ENCODE assay signal across 20 mouse cellular contexts in genomic region chr12:81884107-81884398, GRCm38 (mm10). TPM values are rescaled to one million over a fixed set of nuclear protein-coding genes. Genes with fewer than 3 reads are reported as not detected.
DNase-seq lines count a peak whose midpoint lies in the region; ATAC-seq and TF ChIP-seq lines count a peak whose summit lies in the region.
"Had no signal": no experiment of that assay in that cellular context is flagged by ENCODE, and none has a peak within 500 bp of the region (broad histone marks: within the 10 kb centered on the region; RNA-seq: fewer than 3 reads in every experiment).

No protein-coding gene starts in this region.

- TF ChIP-seq EP300 in CH12.LX (IDR thresholded peaks at IDR 0.05; ENCODE audit: low read length) = no peak

- in situ Hi-C loops in CH12.LX (cut with MboI; ENCODE audit: low pct_ligation_motif_present, low pct_unique_long_range_greater_than_20kb, low sequenced_read_pairs) = no loop called here

- ATAC-seq in intestine, embryonic 16.5 days = peak; percentile 89
- peak; percentile 37; the same call in 1 of the 2 replicates for ATAC-seq in stomach, embryonic 16.5 days (ENCODE audit: insufficient read depth, low FRiP score)
- ATAC-seq: activated CD4-positive, CD25-positive, alpha-beta regulatory T cell, adult 4 months; forebrain, embryonic 13.5 days; forebrain, postnatal 0 days; Patski had no signal

- peak overlapping the region in 2 of 3 experiments; percentile 25 to 45 for H3K4me3 ChIP-seq in CH12.LX (replicated peaks in 1 of 3; ENCODE audit: low read depth in 2 of 3, low read length in 2 of 3, poor library complexity in 1 of 3)
- H3K4me3 ChIP-seq in intestine, embryonic 16.5 days (ENCODE audit: low read length) = no peak overlapping the region
- no peak overlapping the region for H3K4me3 ChIP-seq in stomach, embryonic 16.5 days (replicated peaks; ENCODE audit: low read length)
- H3K4me3 ChIP-seq: embryonic facial prominence, embryonic 10.5 days; forebrain, embryonic 13.5 days; heart, adult 2 months; heart, embryonic 15.5 days had no signal

- TF ChIP-seq RAD21 in CH12.LX (IDR thresholded peaks at IDR 0.05; ENCODE audit: low read depth, low read length) = no peak

- dilution Hi-C loops in CH12.LX (cut with MboI; ENCODE audit: extremely low pct_ligation_motif_present, extremely low pct_unique_long_range_greater_than_20kb, low sequenced_read_pairs) = no loop called here

- peak overlapping the region; percentile 89 for H3K4me2 ChIP-seq in CH12.LX (ENCODE audit: insufficient read depth, low read depth, poor library complexity, severe bottlenecking)
- peak overlapping the region; percentile 17 for H3K4me2 ChIP-seq in intestine, embryonic 16.5 days (ENCODE audit: low read depth, low read length)
- H3K4me2 ChIP-seq in stomach, embryonic 16.5 days (ENCODE audit: low read depth, low read length) = no peak overlapping the region
- H3K4me2 ChIP-seq: forebrain, embryonic 13.5 days; heart, embryonic 11.5 days; heart, embryonic 15.5 days had no signal

- H3K27ac ChIP-seq in CH12.LX (ENCODE audit: insufficient read depth, low read depth) = peak overlapping the region; percentile 100
- peak overlapping the region; percentile 69 for H3K27ac ChIP-seq in intestine, embryonic 16.5 days (ENCODE audit: low read length)
- H3K27ac ChIP-seq in stomach, embryonic 16.5 days (ENCODE audit: low read length) = peak overlapping the region; percentile 16; the same call in 1 of the 2 replicates
- H3K27ac ChIP-seq: embryonic facial prominence, embryonic 10.5 days; forebrain, embryonic 13.5 days; heart, adult 2 months; heart, embryonic 15.5 days had no signal

- no peaks in the 10 kb centered on the region for H3K27me3 ChIP-seq in CH12.LX (replicated peaks)
- no peaks in the 10 kb centered on the region for H3K27me3 ChIP-seq in intestine, embryonic 16.5 days (replicated peaks; ENCODE audit: control insufficient read depth, insufficient read depth, low read length)
- no peaks in the 10 kb centered on the region for H3K27me3 ChIP-seq in stomach, embryonic 16.5 days (ENCODE audit: control insufficient read depth, insufficient read depth, low read length)
- H3K27me3 ChIP-seq: forebrain, embryonic 13.5 days; heart, embryonic 15.5 days; Patski had no signal

- peaks cover 75% of the 10 kb centered on the region for H3K79me2 ChIP-seq in CH12.LX (replicated peaks; ENCODE audit: control insufficient read depth, extremely low read depth, insufficient read depth, poor library complexity, severe bottlenecking)

- peaks cover 30 to 83% of the 10 kb centered on the region in 2 experiments for H3K4me1 ChIP-seq in CH12.LX (ENCODE audit: control insufficient read depth in 1 of 2, insufficient read depth in 2 of 2)
- peaks cover 28% of the 10 kb centered on the region for H3K4me1 ChIP-seq in intestine, embryonic 16.5 days (ENCODE audit: control insufficient read depth, insufficient read depth, low read length)
- peaks cover 17% of the 10 kb centered on the region; the same call in 1 of the 2 replicates for H3K4me1 ChIP-seq in stomach, embryonic 16.5 days (ENCODE audit: control insufficient read depth, insufficient read depth, low read length)

- DNase-seq in kidney, adult 9 months = peak; percentile 59
- DNase-seq in kidney, postnatal 4 days = no peak
- DNase-seq in CH12.LX (ENCODE audit: extremely low read depth) = no peak
- DNase-seq in cerebellum, postnatal 14 days = no peak
- no peak for DNase-seq in c-Kit-positive CD71-positive TER-119-positive erythroid progenitor cells, embryonic 14.5 days (ENCODE audit: low spot score)
- DNase-seq: adrenal gland, postnatal 14 days; cerebellum, adult 18-20 months; cerebellum, adult 9-11 months; forebrain, postnatal 0 days; gastrocnemius, postnatal 14 days; heart, adult 2 months; heart, postnatal 14 days had no signal

- no peaks in the 10 kb centered on the region for H3K9me3 ChIP-seq in CH12.LX (replicated peaks; ENCODE audit: low read length)
- H3K9me3 ChIP-seq in intestine, embryonic 16.5 days (ENCODE audit: control insufficient read depth, low read length) = no peaks in the 10 kb centered on the region
- H3K9me3 ChIP-seq in stomach, embryonic 16.5 days (replicated peaks; ENCODE audit: control insufficient read depth, low read length) = no peaks in the 10 kb centered on the region
- H3K9me3 ChIP-seq: embryonic facial prominence, embryonic 10.5 days; forebrain, embryonic 13.5 days; heart, embryonic 15.5 days had no signal

- TF ChIP-seq CTCF in CH12.LX (conservative IDR thresholded peaks at IDR 0.05 in 1 of 2, IDR thresholded peaks at IDR 0.05 in 1 of 2; ENCODE audit: low read depth in 2 of 2, low read length in 2 of 2) = no peak

- H3K9ac ChIP-seq in CH12.LX (ENCODE audit: insufficient read depth, low read depth) = peak overlapping the region; percentile 95
- no peak overlapping the region for H3K9ac ChIP-seq in intestine, embryonic 16.5 days (ENCODE audit: low read depth, low read length)
- H3K9ac ChIP-seq in stomach, embryonic 16.5 days (ENCODE audit: low read length) = no peak overlapping the region
- H3K9ac ChIP-seq: forebrain, embryonic 13.5 days; forebrain, postnatal 0 days; heart, embryonic 15.5 days had no signal

- TF ChIP-seq POLR2A in CH12.LX (IDR thresholded peaks at IDR 0.05; ENCODE audit: low read depth, low read length) = no peak

- WGBS in intestine, embryonic 16.5 days = 45% methylated on average over 3 of the region's 3 CpGs
- WGBS in stomach, embryonic 16.5 days = 53% methylated on average over 3 of the region's 3 CpGs

- H3K36me3 ChIP-seq in CH12.LX (replicated peaks in 1 of 2; ENCODE audit: control insufficient read depth in 1 of 2, insufficient read depth in 1 of 2, low read length in 1 of 2) = peaks cover 0 to 23% of the 10 kb centered on the region in 2 experiments
- H3K36me3 ChIP-seq in intestine, embryonic 16.5 days (ENCODE audit: control insufficient read depth, insufficient read depth, low read length) = no peaks in the 10 kb centered on the region
- H3K36me3 ChIP-seq in stomach, embryonic 16.5 days (ENCODE audit: control insufficient read depth, insufficient read depth, low read length) = no peaks in the 10 kb centered on the region
- H3K36me3 ChIP-seq: heart, embryonic 15.5 days had no signal

TF ChIP-seq in CH12.LX, 34 proteins besides CTCF, POLR2A, EP300 and RAD21:
- no peak for TF ChIP-seq TBP (conservative IDR thresholded peaks at IDR 0.05; ENCODE audit: low read depth, low read length)
- peak; percentile 34; the same call in 1 of the 2 replicates for TF ChIP-seq CHD1 (IDR thresholded peaks at IDR 0.05; ENCODE audit: low read depth, low read length)
- no peak for TF ChIP-seq PAX5 (IDR thresholded peaks at IDR 0.05; ENCODE audit: low read length)

RNA-seq across cellular contexts. Expression of gene Pcnx, which starts 24.2 kb away (rescaled TPM):
- total RNA-seq in CH12.LX (2012; rRNA removed) = 45.3 and 68.2 TPM in 2 replicates
- 16.2 and 16.4 TPM in 2 replicates for total RNA-seq in CH12.LX (2014; rRNA removed)
- 78.7 and 89.1 TPM in 2 replicates for polyA plus RNA-seq in CH12.LX (2012; ENCODE audit: insufficient read length, low read depth)
- 6.3 and 10.3 TPM in 2 replicates for polyA plus RNA-seq in intestine, embryonic 16.5 days (2015; fragmentation: Nextera tagmentation; extraction: Ambion mirVana)
- polyA plus RNA-seq in stomach, embryonic 16.5 days (2015; fragmentation: Nextera tagmentation; extraction: Ambion mirVana) = 10.3 and 10.8 TPM in 2 replicates

Comparison
In these comparisons a context has a peak if more than half of its experiments do, and no peak if none do; other contexts are left out.
1. H3K27ac ChIP-seq: peak in every context shown above with its lines; median percentile 100 in CH12.LX; 69 in intestine, embryonic 16.5 days; 16 in stomach, embryonic 16.5 days.
2. H3K4me3 ChIP-seq: peak in CH12.LX (2 of 3); none in intestine, embryonic 16.5 days (single experiment) and stomach, embryonic 16.5 days (single experiment).